Mouse (Mus musculus) spleen, adult 2 months (tissue): ENCODE data around the gene Gm38392. TPM values are rescaled to one million over a fixed set of nuclear protein-coding genes. Genes with fewer than 3 reads are reported as not detected.
A peak's percentile ranks its signal among the peaks of the same experiment; 100 is the strongest.

ENCODE experiments used
- DNase-seq, 2 experiments: peaks; one replicate each; pipeline versions ENCODE4 v3.0.0 to v3.0.0-alpha.2; 2012 to 2021; ENCODE audit warnings: low spot score in 2 of 2, low read depth in 1 of 2
- H3K27ac ChIP-seq: fragments of 200-500 bp; 2 replicates; pipeline ENCODE4 v1.5.1; 2012; ENCODE audit warnings: low read length, inconsistent platforms; ENCODE audit not compliant: insufficient read depth
- H3K27me3 ChIP-seq: fragments of 200-500 bp; 2 replicates; pipeline ENCODE4 v1.6.1; 2012; ENCODE audit warnings: mild to moderate bottlenecking, moderate library complexity, low read length, inconsistent platforms; ENCODE audit not compliant: control insufficient read depth, insufficient read depth
- H3K36me3 ChIP-seq: fragments of 200-500 bp; 2 replicates; pipeline ENCODE4 v1.6.1; 2012; ENCODE audit warnings: mild to moderate bottlenecking, low read length, inconsistent platforms; ENCODE audit not compliant: control insufficient read depth, insufficient read depth
- H3K4me1 ChIP-seq: fragments of 200-500 bp; 2 replicates; pipeline ENCODE4 v1.6.1; 2011; ENCODE audit warnings: inconsistent platforms; ENCODE audit not compliant: control insufficient read depth, insufficient read depth, insufficient read length
- H3K4me3 ChIP-seq: fragments of 200-500 bp; 2 replicates; pipeline ENCODE4 v1.5.1; 2011; ENCODE audit warnings: mild to moderate bottlenecking, inconsistent platforms; ENCODE audit not compliant: insufficient read depth, insufficient read length; ENCODE audit errors: extremely low read depth
- CTCF ChIP-seq: fragments of 200-500 bp; IDR thresholded peaks from 2 replicates; pipeline ENCODE4 v1.5.1; 2011; ENCODE audit warnings: mild to moderate bottlenecking, inconsistent platforms; ENCODE audit not compliant: insufficient read depth, insufficient read length, insufficient replicate concordance; ENCODE audit errors: extremely low read depth
- POLR2A ChIP-seq: fragments of 200-500 bp; IDR thresholded peaks from 2 replicates; pipeline ENCODE4 v1.6.1; 2011; ENCODE audit warnings: low read depth, low read length, inconsistent platforms
- WGBS: fragments of 180-500 bp; shearing (Covaris S2); methylation state at CpG from one replicate; pipeline ENCODE4 v1.1.7; 2018; 5-methylcytosine and 5-hydroxymethylcytosine counted together
- polyA plus RNA-seq: library from polyadenylated mRNA; depleted of rRNA; stranded (reverse); fragments of >200 nt; gene quantifications from 2 replicates; pipeline ENCODE4 v1.2.3, GENCODE M21; 2012

The Gm38392 gene
- polyA plus RNA-seq, 1 experiment: not detected

DNA sequence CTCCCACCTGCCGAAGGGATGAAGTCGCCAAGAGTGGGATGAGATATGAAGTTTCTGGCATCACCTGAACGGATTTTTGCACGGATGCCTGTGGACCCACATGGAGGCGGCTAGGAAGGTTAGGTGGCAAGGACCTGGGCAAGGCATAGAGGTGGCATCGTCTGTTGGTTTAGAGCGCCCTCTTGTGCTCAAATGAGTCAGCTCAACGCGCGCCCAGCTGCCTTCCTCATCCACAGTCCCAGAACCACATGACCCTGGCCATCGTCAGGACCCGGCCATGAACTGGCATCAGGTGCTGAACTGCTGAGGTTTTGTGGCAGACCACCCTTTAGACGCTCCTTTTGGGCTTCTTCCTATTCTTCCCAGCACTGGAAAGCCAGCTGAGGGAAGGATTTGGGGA is 44.5 kb downstream of the Gm38392 start:
- Histone ChIP-seq H3K36me3 (no peaks in the 10 kb centered on the region), H3K4me1 (no peaks in the 10 kb centered on the region), H3K27ac (no peak overlapping the region), H3K4me3 (no peak overlapping the region), H3K27me3 (peaks cover 12% of the 10 kb centered on the region; the same call in 1 of the 2 replicates)
- peak; percentile 88 for TF ChIP-seq CTCF
- no peak for TF ChIP-seq POLR2A
- 5% methylated on average over 13 of the region's 13 CpGs for WGBS
- peak in 1 of 2 experiments; percentile 68 for DNase-seq

DNA sequence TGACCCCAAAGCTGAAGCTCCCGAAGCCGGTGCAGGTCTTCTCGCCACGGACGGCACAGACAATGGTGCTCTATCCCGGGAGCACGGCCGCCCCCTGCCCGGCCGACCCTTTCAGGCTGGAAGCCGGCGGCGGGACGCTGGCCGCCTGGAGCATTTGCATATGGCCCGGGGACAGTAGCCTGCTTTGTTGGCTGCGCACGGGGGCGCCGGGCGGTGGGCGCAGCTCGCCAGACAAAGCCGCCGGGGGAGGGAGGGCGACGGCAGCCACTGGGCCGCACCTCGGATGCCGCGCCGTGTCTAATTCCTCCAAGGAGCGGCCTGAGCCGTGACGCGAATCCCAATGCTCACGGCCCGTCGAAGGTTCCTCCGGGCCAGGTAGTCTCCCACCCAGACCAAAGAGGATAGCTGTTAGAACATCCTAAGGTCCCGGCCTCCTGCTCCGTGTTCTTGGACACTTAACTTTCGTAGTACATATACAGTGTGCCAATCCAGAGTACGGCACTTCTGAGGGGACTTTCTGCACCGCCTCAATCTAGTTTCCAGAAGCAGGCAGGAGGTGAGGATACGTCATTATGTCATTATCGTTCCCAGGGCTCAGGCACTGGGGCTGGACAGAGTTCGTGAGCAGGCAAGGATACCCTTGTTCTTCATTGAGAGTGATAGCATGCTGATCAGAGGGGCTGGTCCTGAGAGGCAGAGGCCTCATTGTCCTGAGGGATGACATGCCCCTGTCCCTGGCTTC is 45.8 kb downstream of the Gm38392 start:
- no peaks in the 10 kb centered on the region for H3K4me1 ChIP-seq
- TF ChIP-seq POLR2A (no peak), CTCF (no peak)
- H3K4me3 ChIP-seq: no peak overlapping the region
- H3K36me3 ChIP-seq: no peaks in the 10 kb centered on the region
- no peak for DNase-seq
- 7% methylated on average over 48 of the region's 48 CpGs for WGBS
- H3K27me3 ChIP-seq: peaks cover 12% of the 10 kb centered on the region; the same call in 1 of the 2 replicates
- H3K27ac ChIP-seq: no peak overlapping the region

DNA sequence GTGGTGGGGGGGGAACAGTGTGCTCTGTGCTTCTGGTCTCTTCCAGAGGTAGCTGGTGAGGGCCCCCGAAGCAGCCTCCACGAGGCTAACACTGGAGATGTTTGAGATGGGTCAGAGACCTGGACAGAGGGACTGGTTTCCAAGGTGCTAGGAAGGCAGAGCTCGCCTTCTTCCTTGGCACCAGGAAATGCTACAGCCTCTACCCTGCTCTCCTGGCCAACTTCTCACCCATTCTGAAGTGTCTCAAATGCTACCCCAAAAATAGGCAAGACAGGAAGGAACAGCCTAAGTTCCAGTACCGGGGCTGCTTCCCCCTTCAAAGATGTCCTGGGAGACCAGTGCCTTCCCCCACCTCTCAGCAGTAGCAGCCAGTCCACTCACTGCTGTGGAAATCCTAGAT is 47.6 kb downstream of the Gm38392 start:
- no peak for DNase-seq
- Histone ChIP-seq H3K4me3 (no peak overlapping the region), H3K27me3 (peaks cover 12% of the 10 kb centered on the region; the same call in 1 of the 2 replicates), H3K4me1 (no peaks in the 10 kb centered on the region), H3K27ac (no peak overlapping the region), H3K36me3 (no peaks in the 10 kb centered on the region)
- WGBS: 34% methylated on average over 4 of the region's 4 CpGs
- no peak for TF ChIP-seq POLR2A
- TF ChIP-seq CTCF: no peak

DNA sequence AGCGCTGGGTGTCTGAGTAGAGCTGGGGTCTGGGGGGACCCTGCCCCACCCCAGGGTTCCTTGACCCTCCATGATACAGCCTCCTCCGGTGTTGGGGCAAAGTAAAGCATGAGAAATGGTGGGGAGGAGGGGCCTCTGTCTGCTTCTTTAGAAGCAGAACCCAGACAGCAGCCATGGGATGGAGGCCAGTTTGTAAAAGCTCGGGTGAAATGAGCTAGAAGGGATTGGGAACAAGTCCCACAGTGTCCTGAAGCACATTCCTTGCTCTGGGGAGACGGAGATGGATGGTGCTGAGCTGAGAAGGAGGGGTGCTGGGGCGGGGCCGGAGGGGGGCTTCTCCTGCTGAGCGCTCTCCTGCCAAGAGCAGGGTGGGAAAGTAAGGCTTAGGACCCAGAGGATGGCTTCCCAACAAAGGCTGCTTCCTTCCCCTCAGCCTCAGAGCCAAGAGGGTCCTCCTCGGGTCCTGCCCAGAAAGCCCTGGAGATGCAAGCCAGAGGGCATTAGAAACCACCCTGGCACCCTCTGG is 48.1 kb downstream of the Gm38392 start:
- 60% methylated on average over 8 of the region's 8 CpGs for WGBS

DNA sequence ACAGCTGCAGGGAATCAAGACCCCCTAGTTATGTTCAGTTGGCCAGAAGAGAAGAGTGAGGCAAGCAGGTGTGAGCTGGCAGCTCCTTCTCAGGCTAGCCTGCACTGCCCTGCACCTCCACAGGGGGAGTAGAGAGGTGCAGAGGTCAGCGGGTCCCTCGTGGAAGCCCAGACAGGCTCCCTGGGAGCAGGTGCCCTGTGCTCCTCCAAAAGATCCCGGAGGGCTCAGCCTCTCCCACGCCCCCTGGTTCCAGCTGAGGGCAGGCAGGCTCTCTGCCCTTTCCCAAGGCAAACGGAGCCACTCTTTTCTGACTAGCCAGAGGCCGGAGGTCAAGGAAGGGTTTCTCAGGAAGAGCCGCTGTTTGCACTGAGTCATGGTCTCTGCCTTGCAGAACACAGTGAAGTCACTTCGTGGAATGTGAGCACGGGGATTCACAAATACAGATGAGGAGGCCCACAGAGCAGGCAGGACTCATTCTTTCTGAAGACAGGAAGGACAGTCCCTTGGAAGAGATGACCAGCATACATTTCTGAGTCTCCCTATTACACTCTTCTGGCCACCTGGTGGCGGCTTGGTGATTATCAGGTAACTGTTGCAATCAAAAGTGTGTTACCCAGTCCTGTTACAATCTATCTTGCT is 49.3 kb downstream of the Gm38392 start:
- 9% methylated on average over 10 of the region's 10 CpGs for WGBS
- peak; percentile 34; the same call in 1 of the 2 replicates for TF ChIP-seq CTCF
- TF ChIP-seq POLR2A: no peak
- peak in 1 of 2 experiments; percentile 51 for DNase-seq

More for the DNA sequence above, 48.1 kb downstream of the Gm38392 start:
- H3K36me3 ChIP-seq: no peaks in the 10 kb centered on the region
- no peak overlapping the region for H3K27ac ChIP-seq
- TF ChIP-seq POLR2A: no peak
- TF ChIP-seq CTCF: no peak
- no peak overlapping the region for H3K4me3 ChIP-seq
- H3K4me1 ChIP-seq: no peaks in the 10 kb centered on the region
- no peak for DNase-seq
- H3K27me3 ChIP-seq: peaks cover 12% of the 10 kb centered on the region; the same call in 1 of the 2 replicates

DNA sequence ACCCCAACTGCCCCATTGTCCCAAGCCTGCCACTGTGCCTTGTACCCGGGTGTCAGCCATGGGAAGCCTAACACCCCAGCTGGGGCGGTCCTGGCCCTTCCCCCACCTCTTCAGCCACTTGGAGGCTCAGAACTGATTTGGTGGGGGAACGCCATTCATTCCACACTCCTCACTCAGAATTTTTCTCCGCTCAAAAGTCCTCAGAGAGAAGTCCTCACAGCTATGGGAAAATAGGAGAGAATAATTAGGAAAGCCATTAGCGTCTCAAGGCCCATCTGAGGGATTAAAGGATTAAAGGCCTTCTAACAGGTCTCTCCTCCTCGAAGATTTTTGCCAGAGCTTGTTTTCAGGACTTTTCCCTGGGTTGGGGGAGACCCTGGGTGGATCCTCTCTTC is 49.9 kb downstream of the Gm38392 start:
- H3K27me3 ChIP-seq: peaks cover 10% of the 10 kb centered on the region; the same call in 1 of the 2 replicates
- H3K36me3 ChIP-seq: no peaks in the 10 kb centered on the region
- 69% methylated on average over 6 of the region's 6 CpGs for WGBS
- no peak for DNase-seq
- no peaks in the 10 kb centered on the region for H3K4me1 ChIP-seq
- no peak overlapping the region for H3K4me3 ChIP-seq
- TF ChIP-seq POLR2A (no peak), CTCF (no peak)
- H3K27ac ChIP-seq: no peak overlapping the region

More for the DNA sequence above, 49.3 kb downstream of the Gm38392 start:
- H3K4me3 ChIP-seq: no peak overlapping the region
- H3K27me3 ChIP-seq: peaks cover 13% of the 10 kb centered on the region; the same call in 1 of the 2 replicates
- H3K4me1 ChIP-seq: no peaks in the 10 kb centered on the region
- no peaks in the 10 kb centered on the region for H3K36me3 ChIP-seq
- H3K27ac ChIP-seq: no peak overlapping the region

DNA sequence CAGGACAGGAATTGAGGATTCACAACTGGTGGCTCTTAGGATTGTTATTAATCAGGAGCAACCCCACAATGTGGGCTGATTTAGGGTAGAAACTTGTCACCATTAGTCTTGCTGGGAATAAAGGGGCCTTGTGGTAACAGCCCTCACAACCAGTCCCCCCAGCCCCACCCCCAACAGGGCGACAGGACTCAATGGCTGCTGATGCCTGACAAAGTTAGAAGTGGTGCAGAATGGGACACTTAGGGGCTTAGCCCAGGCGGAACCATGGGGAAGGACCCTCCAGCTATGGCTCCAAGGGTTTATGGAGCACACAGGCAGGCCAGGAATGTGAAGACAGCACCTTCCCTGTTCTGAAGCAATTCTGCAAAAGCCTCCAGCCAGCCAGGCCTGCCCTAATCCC is 51.4 kb downstream of the Gm38392 start:
- peaks cover 6% of the 10 kb centered on the region; the same call in 1 of the 2 replicates for H3K27me3 ChIP-seq
- no peak overlapping the region for H3K4me3 ChIP-seq
- WGBS: 82% methylated on average over 2 of the region's 2 CpGs
- TF ChIP-seq CTCF: no peak
- no peaks in the 10 kb centered on the region for H3K36me3 ChIP-seq
- no peaks in the 10 kb centered on the region for H3K4me1 ChIP-seq
- H3K27ac ChIP-seq: no peak overlapping the region
- DNase-seq: no peak
